Mouse (Mus musculus) layer of hippocampus, adult 9-11 months (tissue): ENCODE data around the gene Mycbpap.
A peak's percentile ranks its signal among the peaks of the same experiment; 100 is the strongest.

Experiments used
- DNase-seq: peaks from one replicate; pipeline ENCODE4 v3.0.0; 2022

The Mycbpap gene

DNA sequence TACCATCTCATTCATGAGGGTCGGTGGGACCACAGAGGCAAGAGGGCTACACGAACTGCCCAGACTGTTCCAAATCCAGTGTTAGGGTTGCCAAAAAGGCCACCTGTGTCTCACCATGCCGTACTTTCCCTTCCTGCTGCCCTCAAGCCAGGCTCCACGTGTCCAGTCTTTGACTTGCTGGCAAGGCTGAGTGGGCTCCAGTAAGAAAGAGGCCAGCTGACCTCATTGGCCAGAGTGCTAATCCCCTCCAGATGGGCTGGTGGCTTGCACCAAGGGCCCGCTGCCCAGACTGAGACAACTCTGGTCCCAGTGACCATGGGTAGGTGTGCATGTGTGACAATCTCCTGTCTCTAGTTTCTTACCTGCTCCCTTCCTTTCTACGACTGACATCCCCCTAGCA, 43.9 kb downstream of the Mycbpap start:
- DNase-seq, result no peak

GRCm38 (mm10) chr11:94475722-94476121, 45.8 kb downstream of the Mycbpap start:
- no peak for DNase-seq

- no peak for DNase-seq
Measured at GRCm38 (mm10) chr11:94474544-94474910, 47.0 kb downstream of the Mycbpap start.

DNA sequence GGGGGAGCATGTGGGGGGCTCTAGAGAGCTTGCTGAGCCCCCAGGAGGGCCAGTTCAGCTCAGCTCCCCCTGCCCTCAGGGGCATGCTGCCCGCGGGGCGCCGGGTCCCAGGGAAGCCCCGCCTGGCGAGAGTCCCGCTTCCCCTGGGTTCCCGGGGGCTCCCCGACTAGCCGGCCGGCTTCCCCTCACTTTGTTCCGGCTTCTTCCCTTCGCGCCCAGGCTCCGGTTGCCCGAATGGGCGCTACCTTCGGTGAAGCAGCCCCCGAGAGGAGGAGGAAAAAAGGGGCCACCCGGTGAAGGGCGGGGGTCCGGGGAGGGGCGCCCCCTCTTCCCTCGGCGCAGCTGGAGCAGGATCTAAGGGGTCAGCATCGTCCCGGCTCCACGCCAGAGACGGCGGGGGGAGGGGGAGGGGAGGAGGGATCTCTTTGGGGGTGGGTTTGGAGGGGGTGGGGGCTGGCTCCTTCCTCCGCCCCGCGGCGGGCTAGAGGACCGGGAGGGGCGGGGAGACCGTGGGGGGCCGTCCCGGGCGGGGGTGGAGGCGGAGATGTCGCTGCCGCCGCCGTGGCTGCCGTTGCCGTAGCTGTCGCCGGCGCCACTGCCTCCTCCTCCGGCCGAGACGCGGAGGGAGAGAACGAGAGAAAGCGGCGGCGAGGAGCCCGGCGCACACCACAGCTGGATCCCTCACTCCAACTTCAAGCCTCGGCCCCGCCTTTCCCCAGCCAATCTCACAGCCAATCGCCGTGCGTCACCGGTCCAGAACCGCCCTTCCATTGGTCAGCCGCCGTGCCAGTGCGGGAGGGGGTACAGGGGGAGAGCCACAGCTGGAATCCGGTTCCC, 47.6 kb downstream of the Mycbpap start, which contains the start of gene Cacna1g:
Gene Cacna1g (minus strand): TSS at position 492 of the 837 bp plus-strand sequence.
- peak; percentile 81 for DNase-seq

DNA sequence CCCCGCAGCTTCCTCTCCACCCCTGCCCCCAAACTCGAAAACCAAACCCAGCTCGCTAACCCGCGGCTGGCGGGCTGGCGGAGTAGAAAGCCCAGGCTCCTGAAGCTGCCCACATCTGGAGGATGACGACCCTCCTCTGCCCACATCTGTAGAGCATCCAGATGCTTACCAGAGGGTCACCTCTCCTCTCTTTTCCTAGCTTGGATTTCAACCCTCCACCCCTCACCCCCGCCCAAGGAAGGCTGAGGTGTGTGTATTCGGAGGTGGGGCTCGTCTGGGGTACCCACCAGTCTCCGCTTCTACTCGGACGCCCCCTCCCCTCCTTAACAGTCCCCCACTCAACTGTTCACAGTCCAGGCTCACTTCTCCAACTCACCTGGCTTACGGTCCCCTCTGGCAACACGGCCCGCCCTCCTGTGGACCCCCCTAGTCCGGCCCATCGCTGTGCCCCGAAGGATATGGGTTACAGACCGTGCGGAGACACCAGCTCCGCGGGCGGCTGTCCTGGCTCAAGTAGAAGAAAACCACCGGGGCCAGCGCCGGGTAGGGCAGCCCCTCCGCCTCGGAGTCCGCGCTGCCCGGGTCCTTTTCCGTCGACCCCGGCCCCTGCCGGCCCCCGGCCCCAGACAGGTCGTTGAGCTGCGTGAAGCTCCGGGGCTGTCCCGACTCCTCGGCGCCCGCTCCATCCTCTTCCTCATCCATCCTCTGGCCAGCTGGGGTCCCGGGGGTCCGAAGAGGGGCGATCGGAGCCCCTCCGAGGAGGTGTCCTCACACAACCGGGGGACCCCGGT, 48.4 kb downstream of the Mycbpap start:
- DNase-seq, result no peak

DNA sequence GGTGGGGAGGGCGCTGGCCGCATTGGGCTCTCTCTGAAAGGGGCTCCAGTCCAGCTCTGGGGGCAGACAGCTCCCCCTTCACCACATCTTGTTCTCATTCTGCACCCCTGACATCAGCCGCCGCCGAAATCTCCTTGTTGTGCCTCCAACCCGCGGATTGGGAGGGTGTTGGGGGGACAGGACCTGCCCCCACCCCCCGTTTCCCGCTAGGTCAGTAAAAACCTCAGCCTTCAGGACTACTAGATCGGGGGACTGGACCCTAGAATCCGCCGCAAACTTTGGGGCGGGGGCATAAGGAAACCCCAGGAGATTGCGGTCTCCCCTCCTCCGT, 49.0 kb downstream of the Mycbpap start:
- no peak for DNase-seq

- DNase-seq, result no peak
Measured at GRCm38 (mm10) chr11:94471740-94472584, 49.6 kb downstream of the Mycbpap start.

GRCm38 (mm10) chr11:94470391-94470790, 51.2 kb downstream of the Mycbpap start:
- no peak for DNase-seq

DNA sequence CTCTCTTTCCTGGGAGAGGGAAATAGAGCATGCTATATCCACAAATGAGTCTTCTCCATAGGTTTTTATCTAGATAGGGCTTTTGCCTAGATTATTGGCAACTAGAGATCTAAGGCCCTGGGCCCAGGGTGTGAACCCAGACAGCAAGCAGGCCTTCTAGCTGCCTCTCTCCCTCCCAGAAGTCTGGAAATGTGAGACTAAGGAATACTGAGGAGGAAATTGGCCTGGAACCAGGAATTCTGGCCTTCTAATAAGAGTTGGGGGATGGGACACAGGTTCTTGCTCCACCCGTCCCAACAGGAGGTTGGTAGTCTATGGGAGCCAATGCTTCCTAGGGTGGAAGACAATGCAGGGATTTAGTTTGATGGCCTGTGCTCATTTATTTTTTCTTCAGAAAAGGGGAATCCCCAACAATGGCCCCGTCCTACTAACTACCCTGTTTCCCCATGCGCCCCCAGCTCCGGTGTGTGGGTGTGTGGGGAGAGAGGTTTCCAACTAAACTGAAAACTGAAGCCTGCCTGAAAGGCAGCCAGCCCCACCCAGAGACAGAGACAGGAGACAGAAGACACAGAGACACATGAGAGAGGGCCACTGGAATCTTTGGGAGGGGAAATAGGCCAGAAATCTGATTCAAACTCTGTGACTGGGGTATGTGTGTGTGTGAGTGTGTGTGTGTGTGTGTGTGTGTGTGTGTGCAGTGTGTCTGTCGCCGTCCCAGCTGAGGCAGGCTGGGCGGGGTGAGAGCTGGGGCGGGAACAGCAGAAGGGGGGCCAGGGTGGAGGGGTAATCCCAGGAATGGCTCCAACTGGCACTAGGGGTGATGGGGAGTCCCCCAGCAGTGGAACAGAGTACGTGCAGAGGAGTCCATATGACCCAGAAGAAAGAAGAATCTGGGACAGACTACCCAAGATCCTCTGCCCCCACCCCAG, 52.1 kb downstream of the Mycbpap start:
- DNase-seq, result no peak

- peak; percentile 81 for DNase-seq
Measured at GRCm38 (mm10) chr11:94468582-94469064, 52.9 kb downstream of the Mycbpap start.

GRCm38 (mm10) chr11:94466333-94466855, 55.1 kb downstream of the Mycbpap start:
- no peak for DNase-seq

DNA sequence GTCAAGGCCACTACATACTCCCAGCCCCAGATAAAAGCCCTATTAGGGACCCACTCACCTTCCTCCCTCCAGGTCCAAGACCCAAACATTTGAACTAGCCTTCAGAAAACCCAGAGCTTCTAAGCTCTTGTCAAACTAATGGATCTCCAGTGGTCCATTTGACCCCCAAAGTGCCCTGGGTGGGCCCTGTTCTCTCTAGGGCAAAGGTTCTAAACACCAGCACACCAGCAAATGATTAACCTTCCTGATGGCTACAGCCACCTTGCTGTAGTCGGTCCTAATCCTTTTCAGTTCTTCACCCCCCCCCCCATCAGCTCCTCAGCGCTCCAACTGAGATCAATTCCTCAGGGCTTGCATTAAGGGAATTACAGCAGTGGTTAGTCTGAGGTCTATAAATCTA, 57.4 kb downstream of the Mycbpap start:
- no peak for DNase-seq

GRCm38 (mm10) chr11:94461856-94462255, 59.7 kb downstream of the Mycbpap start:
- no peak for DNase-seq

DNA sequence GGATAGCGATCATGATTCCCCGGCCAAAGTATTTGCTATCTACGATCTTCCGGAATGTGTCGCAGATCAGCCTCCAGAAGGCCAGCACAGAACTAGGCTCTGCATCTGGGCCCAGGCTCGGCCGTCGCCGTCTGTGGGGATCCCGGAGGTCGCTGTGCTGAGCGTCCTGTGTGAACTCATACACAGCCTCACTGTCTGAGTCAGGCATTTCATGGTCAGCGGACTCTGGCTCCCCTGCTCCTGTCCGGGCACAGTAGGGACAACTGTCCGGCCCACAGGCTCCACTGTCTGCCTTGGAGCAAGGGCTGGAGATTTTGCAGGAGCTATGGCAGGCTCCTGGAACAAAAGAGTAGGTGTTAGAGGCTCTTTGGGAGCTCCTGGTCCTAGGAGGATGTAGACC, 64.5 kb downstream of the Mycbpap start:
- no peak for DNase-seq

- no peak for DNase-seq
Measured at GRCm38 (mm10) chr11:94456347-94456746, 65.2 kb downstream of the Mycbpap start.

DNA sequence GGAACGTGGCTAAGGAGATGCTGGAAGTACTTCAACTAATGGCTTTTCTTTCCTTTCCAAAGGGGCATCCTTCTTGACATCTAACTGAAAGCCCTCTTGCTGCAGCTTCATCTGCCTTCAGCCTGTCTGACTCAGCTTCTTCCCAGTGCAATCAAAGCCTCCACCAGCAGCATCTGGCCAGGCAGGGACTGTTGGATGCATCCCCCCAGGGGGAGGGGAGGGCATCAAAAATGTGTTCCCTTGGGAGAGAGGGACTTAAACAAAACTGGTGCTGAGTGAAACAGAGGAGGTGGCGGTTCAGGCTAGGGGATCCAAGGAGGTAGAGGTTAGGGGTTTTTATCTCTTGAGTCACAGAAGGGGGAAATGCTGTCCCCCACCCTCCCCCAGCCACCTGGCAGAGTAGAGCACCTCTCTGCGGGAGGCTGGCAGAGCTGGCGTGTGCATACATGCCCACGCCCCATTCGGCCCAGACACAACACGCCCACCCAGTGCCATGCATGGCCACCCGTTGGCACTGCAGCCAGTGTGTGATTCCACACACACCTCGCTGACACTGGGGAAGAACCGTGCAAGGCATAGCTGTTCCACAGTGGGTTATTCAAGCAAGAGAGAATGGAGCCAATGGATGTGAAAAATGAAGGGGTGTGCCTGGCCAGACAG, 66.3 kb downstream of the Mycbpap start:
- no peak for DNase-seq

DNA sequence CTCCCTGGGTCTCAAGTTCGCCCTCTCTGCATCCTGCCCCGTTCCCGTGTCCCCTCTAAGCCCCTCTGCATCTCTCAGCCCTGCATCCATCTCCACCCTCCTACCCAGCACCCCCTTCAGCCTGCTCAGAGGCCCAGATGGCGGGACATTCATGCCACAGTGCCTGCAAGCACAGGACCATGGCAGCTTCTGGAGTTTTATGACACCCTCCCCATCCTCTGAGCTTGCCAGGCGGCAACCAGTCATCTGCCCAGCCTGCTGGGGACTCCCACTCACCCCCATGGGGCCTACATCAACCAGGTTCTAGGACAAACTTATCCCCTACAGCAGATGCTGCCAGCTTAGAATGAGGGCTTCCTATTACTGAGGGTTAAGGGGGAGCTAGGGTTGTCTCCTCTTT, 66.8 kb downstream of the Mycbpap start:
- peak; percentile 75 for DNase-seq
